Mouse (Mus musculus): ENCODE data around the gene Ildr2.

GRCm38 (mm10) chr1:166268218-166268617 lies 14.3 kb downstream of the Ildr2 start:
- no peak for TF ChIP-seq CTCF (IDR thresholded peaks at IDR 0.05; ENCODE audit: low read depth)
- TF ChIP-seq EP300 (IDR thresholded peaks at IDR 0.05; ENCODE audit: low read depth), result no peak
